Mouse (Mus musculus) liver, embryonic 14.5 days (tissue): ENCODE measurements at regions not wholly inside any gene's neighbourhood (a gene's known extent, or its start where the extent isn't known, plus 50 kb on each side); places are given as distances from the start of the nearest gene placed in this dataset.
A peak's percentile ranks its signal among the peaks of the same experiment; 100 is the strongest.

Source experiments
- ATAC-seq: fragments of 200-750 bp; cut with Nextera tagmentation; 2 replicates; pipeline ENCODE4 v1.8.0; 2017; ENCODE audit warnings: moderate number of reproducible peaks, mild to moderate bottlenecking, moderate library complexity; ENCODE audit not compliant: insufficient read depth
- DNase-seq, 3 experiments: peaks; one replicate each; pipeline ENCODE4 v3.0.0-alpha.2; 2012 to 2013; ENCODE audit warnings: low read depth in 3 of 3, low spot score in 3 of 3
- H3K27ac ChIP-seq: fragments of 300-500 bp; sonication (generic); 2 replicates; pipeline ENCODE4 v1.5.1; 2014; ENCODE audit warnings: moderate library complexity, mild to moderate bottlenecking, control low read depth, inconsistent platforms
- H3K27me3 ChIP-seq: fragments of 300-500 bp; sonication (generic); 2 replicates; pipeline ENCODE4 v1.6.1; 2014; ENCODE audit warnings: mild to moderate bottlenecking, low read length, moderate library complexity; ENCODE audit not compliant: control insufficient read depth, insufficient read depth
- H3K36me3 ChIP-seq: fragments of 300-500 bp; sonication (generic); replicated peaks from 2 replicates; pipeline ENCODE4 v1.6.1; 2014; ENCODE audit warnings: low read depth; ENCODE audit not compliant: control insufficient read depth, insufficient read depth
- H3K4me1 ChIP-seq, 2 experiments: fragments of 200-500 bp in 1 of 2; fragments of 300-500 bp in 1 of 2; sonication (generic) in 1 of 2; replicated peaks; 2 replicates each; pipeline ENCODE4 v1.6.1; 2012 to 2014; ENCODE audit warnings: antibody characterized with exemption in 1 of 2, inconsistent platforms in 1 of 2, low read length in 1 of 2; ENCODE audit not compliant: control insufficient read depth in 2 of 2, insufficient read depth in 2 of 2
- H3K4me2 ChIP-seq: fragments of 300-500 bp; sonication (generic); 2 replicates; pipeline ENCODE4 v1.6.1; 2014; ENCODE audit warnings: low read depth, mild to moderate bottlenecking, control low read depth, moderate library complexity
- H3K4me3 ChIP-seq, 2 experiments: fragments of 200-500 bp in 1 of 2; fragments of 300-500 bp in 1 of 2; sonication (generic) in 1 of 2; 2 replicates each; pipeline ENCODE4 v1.5.1; 2012 to 2014; ENCODE audit warnings: low read depth in 2 of 2, low read length in 2 of 2, mild to moderate bottlenecking in 2 of 2, control low read depth in 1 of 2, inconsistent platforms in 1 of 2, moderate library complexity in 1 of 2; ENCODE audit not compliant: insufficient read depth in 1 of 2
- H3K9ac ChIP-seq: fragments of 300-500 bp; sonication (generic); replicated peaks from 2 replicates; pipeline ENCODE4 v1.6.1; 2014; ENCODE audit warnings: mild to moderate bottlenecking, control low read depth, moderate library complexity
- H3K9me3 ChIP-seq: fragments of 300-500 bp; sonication (generic); 2 replicates; pipeline ENCODE4 v1.6.1; 2016; ENCODE audit warnings: low read length, mixed read lengths; ENCODE audit not compliant: control insufficient read depth
- CTCF ChIP-seq: IDR thresholded peaks from 2 replicates; pipeline ENCODE4 v1.5.1; 2016; ENCODE audit warnings: antibody characterized with exemption, low read depth, control low read depth
- EP300 ChIP-seq: IDR thresholded peaks from 2 replicates; pipeline ENCODE4 v1.6.1; 2016; ENCODE audit warnings: antibody characterized with exemption, low read depth
- WGBS: fragments of 180-500 bp; shearing (Covaris S2); extraction: QIAGEN DNeasy Blood & Tissue Kit; methylation state at CpG from one replicate; pipeline ENCODE4 v1.1.7; 2014; ENCODE audit not compliant: insufficient replicate concordance; 5-methylcytosine and 5-hydroxymethylcytosine counted together

GRCm38 (mm10) chr17:65081072-65081778, 245.4 kb upstream of the 4930583I09Rik start:
- Histone ChIP-seq H3K9me3 (no peaks in the 10 kb centered on the region), H3K9ac (no peak overlapping the region), H3K27ac (no peak overlapping the region), H3K4me2 (no peak overlapping the region), H3K4me3 (no peak overlapping the region), H3K27me3 (no peaks in the 10 kb centered on the region), H3K4me1 (no peaks in the 10 kb centered on the region), H3K36me3 (no peaks in the 10 kb centered on the region)
- ATAC-seq (no peak), DNase-seq (no peak)
- 56% methylated on average over 9 of the region's 9 CpGs for WGBS
- TF ChIP-seq CTCF = no peak
- TF ChIP-seq EP300 = no peak

- Histone ChIP-seq H3K4me1 (no peaks in the 10 kb centered on the region), H3K27ac (no peak overlapping the region), H3K27me3 (no peaks in the 10 kb centered on the region), H3K36me3 (no peaks in the 10 kb centered on the region), H3K4me3 (no peak overlapping the region), H3K9ac (no peak overlapping the region), H3K9me3 (no peaks in the 10 kb centered on the region), H3K4me2 (no peak overlapping the region)
- WGBS = 50% methylated on average over 4 of the region's 4 CpGs
- no peak for ATAC-seq
- no peak for DNase-seq
- TF ChIP-seq CTCF (no peak), EP300 (no peak)
These were observed 239.0 kb upstream of the 4930583I09Rik start for GRCm38 (mm10) chr17:65074878-65075277.

- Histone ChIP-seq H3K9ac (no peak overlapping the region), H3K4me2 (no peak overlapping the region), H3K9me3 (no peaks in the 10 kb centered on the region), H3K27ac (no peak overlapping the region), H3K36me3 (no peaks in the 10 kb centered on the region), H3K27me3 (no peaks in the 10 kb centered on the region), H3K4me3 (no peak overlapping the region), H3K4me1 (no peaks in the 10 kb centered on the region)
- DNase-seq (no peak), ATAC-seq (no peak)
- 31% methylated on average over 3 of the region's 3 CpGs for WGBS
- TF ChIP-seq CTCF = peak; percentile 18; the same call in 1 of the 2 replicates
- no peak for TF ChIP-seq EP300
These were observed 235.2 kb upstream of the 4930583I09Rik start for GRCm38 (mm10) chr17:65071114-65071513.

- Histone ChIP-seq H3K4me2 (no peak overlapping the region), H3K27me3 (no peaks in the 10 kb centered on the region), H3K36me3 (no peaks in the 10 kb centered on the region), H3K4me3 (no peak overlapping the region), H3K4me1 (no peaks in the 10 kb centered on the region), H3K27ac (no peak overlapping the region), H3K9ac (no peak overlapping the region), H3K9me3 (no peaks in the 10 kb centered on the region)
- WGBS = 42% methylated on average over 3 of the region's 3 CpGs
- no peak for TF ChIP-seq EP300
- no peak for TF ChIP-seq CTCF
- DNase-seq = no peak
- ATAC-seq = no peak
These were observed 230.3 kb upstream of the 4930583I09Rik start for GRCm38 (mm10) chr17:65066135-65066534.

GRCm38 (mm10) chr17:65056059-65056458, 220.2 kb upstream of the 4930583I09Rik start:
- Histone ChIP-seq H3K27me3 (no peaks in the 10 kb centered on the region), H3K9ac (no peak overlapping the region), H3K4me3 (no peak overlapping the region), H3K9me3 (no peaks in the 10 kb centered on the region), H3K4me2 (no peak overlapping the region), H3K4me1 (no peaks in the 10 kb centered on the region), H3K36me3 (no peaks in the 10 kb centered on the region), H3K27ac (no peak overlapping the region)
- DNase-seq = no peak
- no peak for ATAC-seq
- TF ChIP-seq CTCF (no peak), EP300 (no peak)
- 58% methylated on average over 4 of the region's 4 CpGs for WGBS
